Mouse (Mus musculus) ES-E14 (cell line): ENCODE measurements around the gene Vim.

Experiments used
- HCFC1 ChIP-seq: IDR thresholded peaks from 2 replicates; pipeline ENCODE4 v1.6.1; 2012; ENCODE audit warnings: low read length, inconsistent platforms, borderline replicate concordance; ENCODE audit not compliant: insufficient read depth
- MAFK ChIP-seq: IDR thresholded peaks from 2 replicates; pipeline ENCODE4 v1.6.1; 2014; ENCODE audit warnings: mild to moderate bottlenecking, low read depth, low read length, inconsistent platforms; ENCODE audit not compliant: insufficient read depth
- ZC3H11A ChIP-seq: IDR thresholded peaks from 2 replicates; pipeline ENCODE4 v1.6.1; 2012; ENCODE audit warnings: low read depth, mild to moderate bottlenecking, inconsistent platforms, low read length, borderline replicate concordance
- ZNF384 ChIP-seq: IDR thresholded peaks from 2 replicates; pipeline ENCODE4 v1.6.1; 2012; ENCODE audit warnings: low read depth, low read length, inconsistent platforms

GRCm38 (mm10) chr2:13577399-13577798, 3.7 kb downstream of the Vim start:
- TF ChIP-seq ZC3H11A (no peak), HCFC1 (no peak), MAFK (no peak), ZNF384 (no peak)
